Mouse (Mus musculus) forebrain, embryonic 14.5 days (tissue): Measurements from ENCODE around the gene Ntm. TPM values are rescaled to one million over a fixed set of nuclear protein-coding genes. Genes with fewer than 3 reads are reported as not detected.

ENCODE experiments used
- ATAC-seq: fragments of 200-750 bp; cut with Nextera tagmentation; 2 replicates; pipeline ENCODE4 v1.8.0; 2017; ENCODE audit warnings: mild to moderate bottlenecking, moderate library complexity
- DNase-seq: peaks from one replicate; pipeline ENCODE4 v3.0.0-alpha.2; 2015; ENCODE audit warnings: low spot score
- H3K27ac ChIP-seq: fragments of 300-500 bp; sonication (generic); 2 replicates; pipeline ENCODE4 v1.5.1; 2014; ENCODE audit warnings: low read depth, mild to moderate bottlenecking, control low read depth, low read length, moderate library complexity
- H3K27me3 ChIP-seq: fragments of 300-500 bp; sonication (generic); replicated peaks from 2 replicates; pipeline ENCODE4 v1.6.1; 2014; ENCODE audit warnings: low read length, control low read depth, mixed read lengths; ENCODE audit not compliant: control insufficient read depth, insufficient read depth
- H3K36me3 ChIP-seq: fragments of 300-500 bp; sonication (generic); 2 replicates; pipeline ENCODE4 v1.6.1; 2014; ENCODE audit warnings: low read length, control low read depth; ENCODE audit not compliant: control insufficient read depth, insufficient read depth
- H3K4me1 ChIP-seq: fragments of 300-500 bp; sonication (generic); 2 replicates; pipeline ENCODE4 v1.6.1; 2014; ENCODE audit warnings: antibody characterized with exemption, low read length, control low read depth; ENCODE audit not compliant: control insufficient read depth, insufficient read depth
- H3K4me2 ChIP-seq: fragments of 300-500 bp; sonication (generic); 2 replicates; pipeline ENCODE4 v1.6.1; 2014; ENCODE audit warnings: mild to moderate bottlenecking, control low read depth, low read length
- H3K4me3 ChIP-seq: fragments of 300-500 bp; sonication (generic); 2 replicates; pipeline ENCODE4 v1.5.1; 2014; ENCODE audit warnings: low read depth, low read length, control low read depth
- H3K9ac ChIP-seq: fragments of 300-500 bp; sonication (generic); 2 replicates; pipeline ENCODE4 v1.6.1; 2014; ENCODE audit warnings: mild to moderate bottlenecking, low read length, control low read depth, moderate library complexity
- H3K9me3 ChIP-seq: fragments of 300-500 bp; sonication (generic); replicated peaks from 2 replicates; pipeline ENCODE4 v1.6.1; 2016; ENCODE audit warnings: low read length, control low read depth, mixed read lengths; ENCODE audit not compliant: control insufficient read depth
- WGBS: fragments of 180-500 bp; shearing (Covaris S2); extraction: QIAGEN DNeasy Blood & Tissue Kit; methylation state at CpG from one replicate; pipeline ENCODE4 v1.1.7; 2014; 5-methylcytosine and 5-hydroxymethylcytosine counted together
- polyA plus RNA-seq: library from polyadenylated mRNA; unstranded; fragments of >200 nt; fragmentation: Nextera tagmentation; extraction: Ambion mirVana; gene quantifications from 2 replicates; pipeline ENCODE4 v1.2.1, GENCODE M21; 2014

Ntm gene
- polyA plus RNA-seq, 1 experiment from 2014 or later = 72.9 TPM

DNA sequence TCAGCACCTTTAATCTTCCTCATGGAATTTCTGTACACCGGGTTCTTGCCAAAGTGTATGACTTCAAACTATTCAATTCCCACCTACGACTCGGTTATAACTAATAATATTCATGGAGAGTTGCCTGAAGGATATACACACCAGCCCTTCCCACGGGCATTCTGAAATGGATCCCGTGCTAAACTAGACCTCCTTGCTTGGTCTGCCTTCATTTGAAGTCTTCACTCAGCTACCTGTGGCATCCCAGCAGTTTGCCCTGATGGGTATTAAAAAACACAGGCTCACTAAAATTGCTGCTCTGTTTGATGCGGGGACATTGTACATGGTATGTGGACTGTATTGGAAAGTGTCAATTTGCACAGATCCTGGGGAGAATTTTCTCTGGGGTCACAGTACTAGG is 950.4 kb downstream of the Ntm start:
- Histone ChIP-seq H3K9me3 (no peaks in the 10 kb centered on the region), H3K4me1 (no peaks in the 10 kb centered on the region), H3K4me3 (no peak overlapping the region), H3K27ac (no peak overlapping the region), H3K9ac (no peak overlapping the region), H3K27me3 (no peaks in the 10 kb centered on the region), H3K36me3 (no peaks in the 10 kb centered on the region), H3K4me2 (no peak overlapping the region)
- WGBS = 92% methylated on average over 6 of the region's 6 CpGs
- DNase-seq (no peak), ATAC-seq (no peak)

DNA sequence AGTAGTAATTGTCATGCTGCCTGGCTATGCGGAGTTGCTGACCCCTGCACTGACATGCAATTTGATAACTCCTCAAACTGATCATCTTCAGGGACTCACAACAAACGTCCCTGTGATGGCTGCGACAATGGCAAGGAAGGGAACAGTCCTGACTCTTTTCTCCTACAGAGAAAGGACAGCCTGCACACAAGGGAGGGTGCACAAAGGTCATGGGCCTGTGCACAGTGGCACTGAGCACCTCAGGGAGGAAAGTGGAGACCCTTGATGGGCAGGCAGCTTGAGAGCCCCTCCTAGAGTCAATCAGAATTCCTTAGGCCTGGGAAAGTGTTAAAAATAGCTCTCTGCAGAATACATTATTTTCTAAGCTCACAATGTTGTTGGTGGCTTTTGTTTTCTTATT is 951.5 kb downstream of the Ntm start:
- Histone ChIP-seq H3K27me3 (no peaks in the 10 kb centered on the region), H3K4me3 (no peak overlapping the region), H3K9me3 (no peaks in the 10 kb centered on the region), H3K27ac (no peak overlapping the region), H3K36me3 (no peaks in the 10 kb centered on the region), H3K4me2 (no peak overlapping the region), H3K9ac (no peak overlapping the region), H3K4me1 (no peaks in the 10 kb centered on the region)
- WGBS = 61% methylated on average over 3 of the region's 3 CpGs
- DNase-seq (no peak), ATAC-seq (no peak)

- no peak for ATAC-seq
- no peak overlapping the region for H3K27ac ChIP-seq
These were observed 958.4 kb downstream of the Ntm start for GRCm38 (mm10) chr9:29004534-29004933.

DNA sequence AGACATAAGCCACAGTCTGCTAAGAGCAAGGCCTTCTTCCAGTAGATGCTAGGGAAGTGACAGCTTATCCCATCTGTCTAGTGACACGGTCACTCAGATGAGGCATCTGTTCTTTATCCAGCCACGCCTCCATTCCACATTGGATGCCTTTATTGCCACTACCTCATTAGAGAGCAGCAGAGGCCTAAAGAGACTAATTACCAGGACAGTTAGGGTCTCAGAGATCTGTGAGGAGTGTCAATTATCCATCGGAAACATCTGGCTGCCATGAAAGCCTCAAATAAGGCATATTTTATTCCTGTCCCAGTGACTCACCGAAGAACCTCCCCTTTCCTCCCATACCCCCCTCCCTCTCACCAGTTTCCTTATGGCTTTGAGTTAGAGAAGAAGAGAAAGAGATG is 963.0 kb downstream of the Ntm start:
- no peaks in the 10 kb centered on the region for H3K27me3 ChIP-seq
- H3K36me3 ChIP-seq = no peaks in the 10 kb centered on the region
- H3K27ac ChIP-seq = no peak overlapping the region
- H3K9ac ChIP-seq = no peak overlapping the region
- ATAC-seq = peak; percentile 66
- peak; percentile 59 for DNase-seq
- 33% methylated on average over 4 of the region's 4 CpGs for WGBS
- H3K4me3 ChIP-seq = no peak overlapping the region
- H3K9me3 ChIP-seq = no peaks in the 10 kb centered on the region
- peaks cover 6% of the 10 kb centered on the region; the same call in 1 of the 2 replicates for H3K4me1 ChIP-seq
- no peak overlapping the region for H3K4me2 ChIP-seq

More at GRCm38 (mm10) chr9:29004534-29004933, 958.4 kb downstream of the Ntm start:
- Histone ChIP-seq H3K9me3 (no peaks in the 10 kb centered on the region), H3K36me3 (no peaks in the 10 kb centered on the region), H3K4me3 (no peak overlapping the region), H3K4me1 (peaks cover 6% of the 10 kb centered on the region; the same call in 1 of the 2 replicates), H3K27me3 (no peaks in the 10 kb centered on the region), H3K9ac (no peak overlapping the region), H3K4me2 (no peak overlapping the region)
- WGBS = 64% methylated on average over 7 of the region's 7 CpGs
- no peak for DNase-seq

DNA sequence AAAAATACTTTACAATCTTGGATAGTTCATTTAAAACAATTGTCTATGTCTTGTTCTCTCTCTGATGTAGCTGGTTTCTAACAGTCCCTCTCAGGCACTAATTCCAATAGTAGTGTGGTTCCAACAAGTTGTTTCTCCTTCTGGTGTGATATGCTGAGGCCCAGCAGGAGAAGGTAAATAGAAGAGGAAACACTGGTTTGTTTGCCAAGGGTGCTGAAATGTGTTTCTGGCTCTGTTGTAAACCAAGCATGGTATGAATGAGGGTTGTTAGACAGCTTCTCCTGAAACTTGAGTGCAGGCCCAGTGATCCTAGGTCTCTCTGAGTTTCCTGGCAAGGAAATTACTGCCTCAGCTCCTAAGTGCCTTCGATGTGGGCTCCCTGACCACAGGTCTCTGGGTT is 985.7 kb downstream of the Ntm start:
- H3K9ac ChIP-seq = no peak overlapping the region
- H3K27me3 ChIP-seq = no peaks in the 10 kb centered on the region
- H3K27ac ChIP-seq = no peak overlapping the region
- DNase-seq = peak; percentile 48
- ATAC-seq = no peak
- H3K4me1 ChIP-seq = no peaks in the 10 kb centered on the region
- 90% methylated on average over 1 of the region's 1 CpGs for WGBS
- no peak overlapping the region for H3K4me3 ChIP-seq
- no peaks in the 10 kb centered on the region for H3K36me3 ChIP-seq
- H3K9me3 ChIP-seq = no peaks in the 10 kb centered on the region; the same call in 1 of the 2 replicates
- H3K4me2 ChIP-seq = no peak overlapping the region

GRCm38 (mm10) chr9:28969455-28969854 is 993.5 kb downstream of the Ntm start:
- no peaks in the 10 kb centered on the region for H3K4me1 ChIP-seq
- H3K27ac ChIP-seq = no peak overlapping the region
- no peaks in the 10 kb centered on the region; the same call in 1 of the 2 replicates for H3K9me3 ChIP-seq
- no peak overlapping the region for H3K4me3 ChIP-seq
- H3K27me3 ChIP-seq = no peaks in the 10 kb centered on the region
- DNase-seq = peak; percentile 32
- no peaks in the 10 kb centered on the region for H3K36me3 ChIP-seq
- ATAC-seq = peak; percentile 52; the same call in 1 of the 2 replicates
- WGBS = 75% methylated on average over 1 of the region's 1 CpGs
- H3K9ac ChIP-seq = no peak overlapping the region
- no peak overlapping the region for H3K4me2 ChIP-seq
